Mouse (Mus musculus): ENCODE measurements around the gene Hdgfl3.

The Hdgfl3 gene

GRCm38 (mm10) chr7:81934267-81934745 lies at the start of gene Hdgfl3:
Hdgfl3 (minus strand) TSS chr7:81934473.
- DNase-seq, result peak; percentile 54

- DNase-seq, result no peak
These were observed 49.4 kb upstream of the Hdgfl3 start for GRCm38 (mm10) chr7:81983651-81984050.

- DNase-seq, result no peak
These were observed 44.0 kb upstream of the Hdgfl3 start for GRCm38 (mm10) chr7:81978304-81978703.

- no peak for DNase-seq
These were observed 40.3 kb upstream of the Hdgfl3 start for GRCm38 (mm10) chr7:81974616-81975015.

- DNase-seq, result no peak
These were observed 39.7 kb upstream of the Hdgfl3 start for GRCm38 (mm10) chr7:81973939-81974338.

GRCm38 (mm10) chr7:81973339-81973738 lies 39.1 kb upstream of the Hdgfl3 start:
- no peak for DNase-seq

- DNase-seq, result no peak
These were observed 34.7 kb upstream of the Hdgfl3 start for GRCm38 (mm10) chr7:81968975-81969374.

- no peak for DNase-seq
These were observed 34.2 kb upstream of the Hdgfl3 start for GRCm38 (mm10) chr7:81968451-81968850.

GRCm38 (mm10) chr7:81966195-81966594 lies 31.9 kb upstream of the Hdgfl3 start:
- DNase-seq, result no peak

- DNase-seq, result no peak
These were observed 25.4 kb upstream of the Hdgfl3 start for GRCm38 (mm10) chr7:81959704-81960103.

GRCm38 (mm10) chr7:81954208-81954846 lies 20.1 kb upstream of the Hdgfl3 start:
- DNase-seq, result no peak

GRCm38 (mm10) chr7:81950499-81950898 lies 16.2 kb upstream of the Hdgfl3 start:
- DNase-seq, result no peak

- DNase-seq, result no peak
These were observed 11.1 kb upstream of the Hdgfl3 start for GRCm38 (mm10) chr7:81945398-81945797.

- DNase-seq, result no peak
These were observed 533 bp upstream of the Hdgfl3 start for GRCm38 (mm10) chr7:81934806-81935205.

- DNase-seq, result peak; percentile 13
These were observed 539 bp downstream of the Hdgfl3 start for GRCm38 (mm10) chr7:81933601-81934266.

GRCm38 (mm10) chr7:81933061-81933600 lies 1.1 kb downstream of the Hdgfl3 start:
- DNase-seq, result no peak

GRCm38 (mm10) chr7:81932521-81933045 lies 1.7 kb downstream of the Hdgfl3 start:
- no peak for DNase-seq

GRCm38 (mm10) chr7:81928998-81929397 lies 5.3 kb downstream of the Hdgfl3 start:
- no peak for DNase-seq

- no peak for DNase-seq
These were observed 12.8 kb downstream of the Hdgfl3 start for GRCm38 (mm10) chr7:81921379-81921952.

GRCm38 (mm10) chr7:81920314-81920713 lies 14.0 kb downstream of the Hdgfl3 start:
- DNase-seq, result no peak

GRCm38 (mm10) chr7:81918316-81918715 lies 16.0 kb downstream of the Hdgfl3 start:
- no peak for DNase-seq

- DNase-seq, result no peak
These were observed 29.3 kb downstream of the Hdgfl3 start for GRCm38 (mm10) chr7:81904926-81905325.

GRCm38 (mm10) chr7:81904094-81904493 lies 30.2 kb downstream of the Hdgfl3 start:
- DNase-seq, result no peak

GRCm38 (mm10) chr7:81899361-81899760 lies 34.9 kb downstream of the Hdgfl3 start:
- no peak for DNase-seq

Measured in liver (tissue).